Mouse (Mus musculus) spleen, postnatal 36 days (tissue): Measurements from ENCODE around the gene Tfe3.
"Not testable (repeated sequence)": the region's sequence is repeated elsewhere in the genome, so short reads cannot be mapped to it uniquely, and the experiment has no call there.

ENCODE experiments used
- DNase-seq, 2 experiments: peaks; one replicate each; pipeline ENCODE4 v3.0.0; 2022; ENCODE audit warnings: low spot score in 2 of 2, mixed read lengths in 1 of 2

The Tfe3 gene

DNA sequence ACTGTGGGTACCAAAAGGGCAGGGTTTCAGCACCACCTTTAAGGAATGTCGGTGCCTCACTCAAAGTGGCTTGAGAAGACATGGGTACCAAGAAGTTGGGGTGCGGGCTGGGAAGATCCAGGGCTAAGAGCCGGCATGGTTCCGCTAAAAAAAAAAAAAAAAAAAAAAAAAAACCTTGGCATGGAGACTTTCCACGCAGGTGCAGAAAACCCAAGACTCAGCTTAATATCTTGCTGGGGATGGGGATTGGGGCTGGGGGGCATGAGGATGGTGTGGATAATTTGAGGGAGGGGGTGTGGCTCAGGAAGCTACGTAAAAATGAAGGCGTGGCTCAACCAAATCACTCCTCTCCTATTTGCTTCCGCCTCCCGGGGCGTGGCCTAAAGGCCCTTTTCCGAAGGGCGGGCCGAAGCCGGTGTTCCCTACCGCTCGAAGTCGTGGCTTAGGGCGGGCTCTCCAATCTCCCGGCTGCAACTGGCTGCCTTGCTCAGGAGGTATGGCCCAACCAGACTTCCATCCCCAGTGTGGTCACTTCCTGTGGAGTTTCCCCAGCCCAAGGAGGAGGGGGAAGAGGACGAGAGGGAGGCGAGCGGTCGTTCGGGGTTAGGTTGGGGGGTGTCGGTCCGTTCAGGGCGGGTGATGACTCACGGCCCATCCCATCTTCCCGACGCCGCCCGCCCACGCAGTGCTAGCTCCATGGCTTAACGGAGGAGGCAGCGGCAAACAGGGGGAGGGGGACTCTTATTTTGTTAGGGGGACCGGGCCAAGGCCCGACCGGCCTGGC, at the start of gene Tfe3:
Tfe3 (plus strand) TSS at position 424 of the 784 bp plus-strand sequence.
- peak; percentile 88 to 93 for DNase-seq

DNA sequence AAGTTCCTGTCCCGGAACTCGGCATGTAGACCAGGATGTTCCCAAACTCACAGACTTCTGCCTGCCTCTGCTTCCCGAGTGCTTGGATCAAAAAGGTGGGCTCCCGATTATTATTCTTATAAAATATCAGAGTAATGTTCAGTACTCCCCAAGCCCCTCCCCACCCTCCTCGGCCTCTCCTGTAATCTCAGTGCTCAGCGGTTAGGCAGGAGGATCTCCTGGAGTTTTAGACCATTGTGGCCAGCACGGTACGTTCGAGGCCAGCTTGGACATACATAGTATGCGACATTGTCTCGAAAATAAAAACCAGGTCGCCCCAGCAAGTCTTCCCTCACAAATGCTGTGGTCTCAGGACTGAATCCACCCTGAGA, 48.6 kb upstream of the Tfe3 start:
- DNase-seq: not testable (repeated sequence)

DNA sequence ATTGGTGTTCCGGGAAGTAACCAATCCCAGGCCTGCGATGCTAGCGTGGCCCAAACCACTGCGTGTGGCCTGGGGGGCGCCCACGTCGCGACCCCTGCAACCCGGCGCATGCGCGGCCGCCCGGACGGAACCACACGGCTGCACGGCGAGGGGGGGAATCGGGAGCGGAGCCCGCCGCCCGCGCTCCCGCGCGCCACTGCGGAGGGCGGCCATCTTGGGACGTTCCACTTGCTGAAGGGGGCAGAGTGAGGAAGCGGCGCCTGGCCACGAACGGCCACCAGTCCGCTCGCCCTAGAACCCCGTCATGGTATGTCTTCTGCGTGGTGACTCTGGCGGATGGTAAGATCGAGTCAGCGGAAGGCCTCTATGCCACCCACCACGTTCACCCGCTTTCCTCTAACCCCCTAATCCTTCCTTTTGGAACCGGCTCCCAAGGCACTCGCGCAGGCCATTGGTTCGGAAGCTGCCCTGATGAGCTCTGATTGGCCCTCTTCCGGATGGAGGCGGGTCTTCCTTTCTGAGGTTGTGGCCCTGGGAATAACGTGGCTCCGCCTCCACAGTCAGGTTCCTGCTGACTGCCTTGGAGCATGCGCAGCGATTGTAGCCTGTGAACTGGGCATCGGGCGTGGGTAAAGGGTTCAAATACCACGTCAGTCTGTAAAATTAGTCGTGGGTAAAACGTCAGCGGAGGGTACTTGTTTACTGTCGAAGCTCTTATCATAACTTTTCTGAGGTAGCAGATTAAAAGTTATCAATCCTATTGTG, 48.0 kb upstream of the Tfe3 start, which contains the start of gene Wdr45:
Wdr45 (plus strand) TSS at position 199 of the 765 bp plus-strand sequence.
- peak; percentile 93 to 96 for DNase-seq

DNA sequence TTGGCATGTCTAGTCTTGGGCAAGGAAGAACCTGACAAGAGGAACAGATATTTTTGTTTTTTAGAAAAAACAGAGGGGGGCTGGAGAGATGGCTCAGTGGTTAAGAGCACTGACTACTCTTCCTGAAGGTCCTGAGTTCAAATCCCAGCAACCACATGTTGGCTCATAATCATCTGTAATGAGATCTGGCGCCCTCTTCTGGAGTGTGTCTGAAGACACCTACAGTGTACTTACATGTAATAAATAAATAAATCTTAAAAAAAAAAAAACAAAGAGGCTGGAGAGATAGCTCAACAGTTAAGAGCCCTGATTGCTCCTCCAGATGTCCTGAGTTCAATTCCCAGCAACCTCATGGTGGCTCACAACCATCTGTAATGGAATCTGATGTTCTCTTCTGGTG, 46.3 kb upstream of the Tfe3 start:
- not testable (repeated sequence) for DNase-seq

DNA sequence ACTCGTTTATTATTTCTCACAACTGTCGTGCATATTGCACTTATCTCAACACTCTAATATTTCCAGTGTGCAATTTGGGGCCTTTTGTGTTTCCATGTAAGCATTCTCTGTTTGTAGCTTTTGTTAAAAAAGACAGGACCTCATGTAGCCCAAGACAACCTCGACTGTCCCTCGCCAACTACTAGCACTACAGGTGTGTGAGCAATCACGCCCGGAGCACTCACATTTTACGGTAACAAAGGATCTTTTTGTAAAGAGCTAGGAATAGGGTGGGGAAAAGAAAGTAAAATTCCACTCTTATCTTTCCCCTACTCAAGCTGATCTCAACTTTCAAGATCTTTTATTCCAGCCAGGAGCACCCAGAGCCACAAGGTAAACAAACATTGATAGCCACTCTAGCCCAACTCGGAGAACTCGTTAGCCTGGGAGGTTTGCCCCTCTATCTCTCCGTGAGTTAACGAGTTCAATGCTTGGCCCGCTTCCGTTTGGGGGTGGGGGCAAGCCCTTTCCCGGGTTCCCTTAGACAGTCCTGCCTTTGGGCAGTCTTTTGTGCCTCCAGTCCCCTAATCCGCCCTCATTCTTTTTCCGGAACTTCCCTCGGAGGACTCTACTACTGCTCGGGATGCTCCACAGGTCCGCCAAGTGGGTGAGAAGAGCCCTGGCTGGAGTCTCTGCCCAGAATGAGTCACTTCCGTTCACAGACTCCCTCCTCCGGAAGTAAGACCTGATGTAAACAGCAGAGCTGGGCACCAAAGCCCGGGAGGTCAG, 40.7 kb upstream of the Tfe3 start, which contains the start of gene Gm45208:
Gm45208 (plus strand) TSS at position 732 of the 768 bp plus-strand sequence.
- DNase-seq: peak; percentile 67 to 78

DNA sequence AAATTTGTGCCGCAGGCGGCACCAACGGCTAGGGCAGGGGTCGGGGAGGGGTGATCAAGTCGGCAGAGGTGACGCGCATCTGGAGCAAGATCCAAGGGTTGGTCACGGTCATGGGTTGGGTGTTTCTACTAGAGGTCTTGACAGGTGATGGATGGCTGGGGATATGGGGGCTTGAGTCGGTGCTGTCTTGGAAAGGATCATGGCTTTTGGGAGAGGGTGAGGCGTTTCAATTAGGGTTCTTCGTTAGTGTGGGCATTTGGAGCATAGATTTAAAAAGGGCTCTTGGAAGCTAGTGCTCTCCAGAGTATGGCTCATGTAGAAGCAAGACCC, 40.1 kb upstream of the Tfe3 start:
- no peak for DNase-seq

DNA sequence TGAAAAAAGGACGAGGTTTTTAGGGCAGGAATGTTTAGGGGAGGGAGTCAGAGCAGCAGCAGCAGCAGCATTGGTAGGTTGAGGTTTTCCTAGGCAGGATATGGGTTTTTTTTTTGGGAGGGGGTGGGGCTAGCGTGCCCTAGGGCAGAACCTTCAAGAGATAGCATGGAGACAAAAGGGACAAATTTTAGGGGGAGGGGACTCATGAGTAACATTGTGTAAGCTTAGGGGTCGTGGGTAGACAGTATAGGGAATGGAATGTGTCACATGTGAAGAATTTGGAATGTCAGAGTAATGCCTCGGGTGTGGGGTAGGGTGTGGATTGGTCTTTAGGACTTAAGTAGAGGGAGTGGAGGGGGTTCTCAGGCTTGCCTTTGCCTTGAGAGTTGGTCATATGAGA, 39.7 kb upstream of the Tfe3 start:
- no peak for DNase-seq

DNA sequence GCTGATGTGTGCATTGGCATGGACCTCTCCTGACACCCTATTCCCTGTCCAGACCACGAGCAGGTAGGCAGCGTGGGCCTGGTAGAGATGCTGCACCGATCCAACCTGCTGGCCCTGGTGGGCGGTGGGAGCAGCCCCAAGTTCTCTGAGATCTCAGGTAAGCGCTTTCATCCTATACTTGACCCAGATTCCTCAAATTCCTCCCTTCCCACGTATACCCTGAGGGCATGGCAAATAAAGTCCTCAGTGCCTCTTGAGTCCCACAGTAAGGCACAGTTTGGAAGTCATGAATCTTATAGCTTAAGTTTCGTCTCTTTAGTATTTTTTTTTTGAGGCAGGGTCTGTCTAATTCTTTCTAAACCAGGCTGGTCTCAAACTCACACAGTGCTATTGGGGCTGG, 38.2 kb upstream of the Tfe3 start:
- DNase-seq: no peak

DNA sequence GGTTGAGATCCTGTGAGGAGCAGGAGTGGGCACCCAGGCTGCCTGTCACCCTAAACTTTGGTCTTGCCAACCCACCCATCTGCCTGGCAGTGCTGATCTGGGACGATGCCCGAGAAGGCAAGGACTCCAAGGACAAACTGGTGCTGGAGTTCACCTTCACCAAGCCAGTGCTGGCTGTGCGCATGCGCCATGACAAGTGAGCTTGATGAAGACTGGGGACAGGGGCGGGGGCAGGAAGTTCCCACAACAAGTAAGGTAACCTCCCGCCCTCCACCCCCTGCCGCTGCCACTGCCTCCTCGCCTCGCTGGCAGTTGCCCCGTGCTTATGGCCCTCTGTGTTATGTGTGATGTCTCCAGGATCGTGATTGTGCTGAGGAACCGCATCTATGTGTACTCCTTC, 36.5 kb upstream of the Tfe3 start:
- no peak for DNase-seq

DNA sequence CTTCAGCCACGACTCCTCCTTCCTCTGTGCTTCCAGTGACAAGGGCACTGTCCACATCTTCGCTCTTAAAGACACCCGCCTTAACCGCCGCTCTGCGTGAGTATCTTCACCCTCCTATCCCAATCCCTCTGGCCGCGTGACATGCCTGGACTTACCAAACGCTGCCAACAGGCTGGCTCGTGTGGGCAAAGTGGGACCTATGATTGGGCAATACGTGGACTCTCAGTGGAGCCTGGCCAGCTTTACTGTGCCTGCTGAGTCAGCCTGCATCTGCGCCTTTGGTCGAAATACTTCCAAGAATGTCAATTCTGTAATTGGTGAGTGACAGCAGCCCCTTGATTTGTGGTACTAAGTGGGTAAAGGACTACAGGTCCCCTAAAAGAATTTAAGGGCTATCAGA, 35.2 kb upstream of the Tfe3 start:
- no peak for DNase-seq

DNA sequence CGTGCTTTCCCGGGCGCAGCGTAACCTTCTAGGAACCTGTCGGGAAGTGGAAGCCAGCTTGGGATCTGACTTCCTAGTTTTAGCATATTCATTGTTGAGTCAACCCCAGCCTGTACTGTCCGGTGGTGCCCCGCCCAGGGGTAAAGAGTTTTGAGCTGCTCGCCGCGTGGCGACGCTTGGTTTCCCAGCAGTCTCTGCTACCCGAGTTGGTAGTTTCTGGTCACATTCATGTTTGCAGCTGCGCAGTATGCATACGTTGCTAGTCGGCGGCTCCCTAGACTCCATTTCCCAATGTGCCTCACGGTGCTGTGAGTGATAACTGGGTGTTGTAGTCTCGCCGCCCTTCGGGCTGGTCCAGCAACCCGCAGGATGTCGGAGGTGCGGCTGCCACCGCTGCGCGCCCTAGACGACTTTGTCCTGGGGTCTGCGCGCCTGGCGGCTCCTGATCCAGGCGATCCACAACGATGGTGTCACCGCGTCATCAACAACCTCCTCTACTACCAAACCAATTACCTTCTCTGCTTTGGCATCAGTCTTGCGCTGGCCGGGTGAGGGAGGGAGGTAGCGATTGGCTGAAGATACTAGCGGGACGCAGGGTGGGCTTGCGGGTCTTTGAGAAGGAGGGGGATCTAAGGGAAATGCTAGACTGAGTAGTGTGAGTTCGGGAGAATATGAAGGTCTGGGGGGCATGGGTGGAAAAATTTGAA, 34.0 kb upstream of the Tfe3 start, which contains the start of gene Praf2:
Praf2 (plus strand) TSS at position 225 of the 707 bp plus-strand sequence.
- DNase-seq: peak; percentile 84 to 87

DNA sequence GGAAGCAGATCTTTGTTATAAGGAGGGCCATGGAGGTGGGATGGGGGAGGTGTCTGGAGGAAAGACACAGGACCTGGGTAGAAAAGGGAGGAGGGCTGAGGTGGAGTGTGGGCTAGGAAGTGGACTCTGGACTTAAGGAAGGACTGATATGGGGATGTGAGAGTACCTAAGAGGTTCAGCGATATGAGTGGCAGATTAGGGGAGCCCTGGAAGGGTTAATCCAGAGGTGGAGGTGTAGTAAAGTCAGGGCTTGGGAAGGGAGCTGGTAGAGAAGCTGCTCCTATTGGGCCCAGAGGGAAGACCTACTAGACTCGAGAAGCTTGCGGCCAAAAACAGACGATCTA, 33.5 kb upstream of the Tfe3 start:
- no peak for DNase-seq

DNA sequence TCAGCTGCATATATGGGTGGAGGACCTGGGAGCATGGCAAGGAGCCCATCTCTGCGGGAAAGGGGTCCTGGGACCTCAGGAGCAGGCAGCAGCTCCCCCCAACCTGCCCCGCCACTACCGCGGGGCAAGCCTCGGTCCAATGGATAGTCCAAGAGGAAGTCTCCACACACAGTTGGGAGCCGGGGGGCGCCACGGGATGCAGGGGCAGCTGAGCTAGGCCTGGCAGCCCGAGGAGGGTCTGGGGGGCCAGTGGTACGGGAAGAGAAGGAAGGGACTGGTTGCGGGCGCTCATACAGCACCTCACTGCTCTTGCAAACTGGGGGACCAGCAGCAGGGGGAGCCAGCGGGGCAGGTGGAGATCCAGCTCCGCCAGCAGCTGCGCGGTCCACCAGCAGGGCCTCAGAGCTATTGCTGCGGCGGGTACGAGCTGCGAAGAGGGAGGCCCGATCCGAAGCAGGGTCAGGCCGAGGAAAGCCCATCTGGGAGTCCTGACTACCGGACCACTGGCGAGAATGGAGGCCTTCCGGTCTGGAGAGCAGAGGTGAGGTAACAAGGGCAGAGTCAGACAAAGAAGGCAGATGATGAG, 28.7 kb upstream of the Tfe3 start:
- DNase-seq: peak; percentile 71 to 72

DNA sequence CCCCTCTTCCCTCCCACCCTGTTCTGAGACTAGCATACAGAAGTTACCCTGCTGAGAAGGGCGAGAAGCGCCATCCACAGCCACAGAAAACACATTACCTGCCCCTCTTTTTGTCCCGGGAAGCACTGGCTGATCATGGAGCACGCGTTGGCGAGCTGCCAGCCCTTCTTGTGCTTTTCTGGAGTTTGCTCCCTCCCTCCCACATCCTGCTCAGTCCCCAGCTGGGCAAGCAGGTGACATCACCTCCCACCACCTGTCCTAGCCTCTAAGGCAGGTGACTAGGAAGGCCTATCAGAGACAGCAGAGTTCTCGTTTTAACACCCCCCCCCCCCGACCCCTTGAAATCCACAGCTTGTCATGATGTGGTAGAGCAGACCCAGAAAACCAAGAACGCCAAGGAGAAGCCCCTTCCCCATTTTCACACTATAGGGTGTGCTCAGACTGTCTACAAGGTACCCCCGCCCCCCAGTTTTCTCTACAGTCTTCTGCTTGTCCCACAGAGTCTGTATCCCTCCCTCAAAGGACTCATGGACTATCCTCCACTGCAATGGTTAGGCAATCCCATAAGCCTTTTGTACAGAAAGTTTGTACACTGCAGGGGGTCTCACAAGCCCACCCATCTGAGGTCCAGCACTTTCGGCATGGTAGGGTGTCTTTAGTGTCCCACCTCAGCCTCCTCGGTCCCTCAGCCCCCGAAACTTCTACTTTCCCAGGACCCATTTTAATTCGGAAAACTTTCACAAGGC, 22.9 kb upstream of the Tfe3 start:
- no peak for DNase-seq

DNA sequence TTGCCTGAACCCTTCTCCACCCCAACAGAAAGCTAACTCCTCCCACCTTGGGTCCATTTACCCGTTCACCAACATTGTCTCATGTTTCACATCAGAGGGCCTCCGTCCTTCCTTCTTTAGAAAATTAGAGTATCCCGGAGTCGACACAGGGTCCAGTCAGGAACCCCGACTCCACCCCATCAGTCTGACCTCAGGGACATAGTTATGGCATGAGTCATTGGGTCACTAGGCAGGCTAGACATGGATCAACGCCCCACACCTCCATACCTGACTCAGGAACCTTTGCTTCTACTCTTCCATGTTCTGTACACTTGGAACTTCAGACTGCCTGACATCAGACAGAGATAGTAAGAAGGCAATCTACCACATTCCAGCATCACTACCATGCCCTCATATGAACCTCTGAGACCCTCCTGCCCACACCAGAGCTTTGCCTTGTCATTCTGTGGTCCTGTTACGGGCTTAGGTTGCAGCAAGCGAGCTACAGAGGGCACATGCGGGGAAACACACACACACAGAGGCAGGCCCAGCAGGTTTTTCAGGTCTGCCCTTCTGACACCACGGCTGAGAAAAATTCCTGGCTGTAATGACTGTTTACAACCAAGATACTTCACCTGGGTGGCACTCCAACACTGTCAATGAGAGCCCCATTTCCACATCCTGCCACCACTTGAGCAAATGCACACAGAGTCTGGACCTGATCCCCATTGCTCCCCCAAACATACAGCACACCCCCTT, 22.1 kb upstream of the Tfe3 start:
- DNase-seq: no peak

DNA sequence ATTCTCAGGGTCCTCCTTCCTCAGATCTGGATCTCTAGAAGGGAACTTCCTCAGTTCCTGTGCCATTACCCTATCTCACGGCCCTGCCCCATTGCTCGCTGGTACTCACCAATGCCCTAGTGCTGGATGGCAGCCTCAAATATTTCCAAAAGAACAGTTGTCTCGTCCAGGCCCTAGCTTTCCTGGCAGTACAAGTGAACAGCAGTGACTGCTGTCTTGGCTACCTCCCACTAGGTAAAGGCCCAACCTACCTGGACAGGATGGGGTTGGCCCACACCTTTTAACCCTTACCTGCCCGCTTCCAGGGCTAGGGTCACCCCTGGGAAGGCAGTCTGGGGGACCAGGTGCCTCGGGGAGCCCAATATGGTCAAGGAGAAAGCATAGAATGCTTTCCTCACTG, 21.3 kb upstream of the Tfe3 start:
- DNase-seq: no peak

DNA sequence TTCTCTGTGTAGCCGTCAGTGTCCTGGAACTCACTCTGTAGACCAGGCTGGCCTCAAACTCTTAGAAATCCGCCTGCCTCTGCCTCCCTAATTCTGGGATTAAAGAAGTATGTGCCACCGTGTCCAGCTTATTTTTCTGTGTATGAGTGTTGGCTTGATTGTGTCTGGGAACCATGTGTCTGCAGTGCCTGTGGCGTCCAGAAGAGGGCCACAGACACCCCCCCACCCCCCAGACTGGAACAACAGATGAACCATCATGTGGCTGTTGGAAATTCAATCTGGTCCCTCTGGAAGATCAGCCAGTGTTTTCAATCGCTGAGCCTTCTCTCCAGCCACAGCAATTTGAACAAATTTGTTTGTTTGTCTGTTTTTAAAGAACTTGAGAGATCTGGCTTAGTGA, 18.9 kb upstream of the Tfe3 start:
- no peak for DNase-seq

DNA sequence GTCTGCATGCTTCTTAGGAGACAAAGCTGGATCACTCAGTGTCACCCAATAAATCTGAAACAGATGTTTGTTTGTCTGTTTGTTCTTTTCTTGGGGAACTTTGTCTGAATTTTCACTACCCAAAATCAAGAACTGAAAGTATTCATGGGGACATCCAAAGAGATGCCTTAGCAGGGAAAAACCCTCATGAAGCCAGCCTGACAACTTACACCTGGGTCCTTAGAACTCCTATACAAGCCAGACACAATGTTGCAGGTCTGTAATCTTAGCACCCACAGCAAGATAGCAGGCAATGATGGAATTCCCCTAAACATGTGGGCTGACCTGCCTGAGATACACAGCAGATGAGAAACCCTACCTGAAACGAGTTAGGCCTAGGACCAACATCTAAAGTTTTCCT, 17.4 kb upstream of the Tfe3 start:
- DNase-seq: no peak

DNA sequence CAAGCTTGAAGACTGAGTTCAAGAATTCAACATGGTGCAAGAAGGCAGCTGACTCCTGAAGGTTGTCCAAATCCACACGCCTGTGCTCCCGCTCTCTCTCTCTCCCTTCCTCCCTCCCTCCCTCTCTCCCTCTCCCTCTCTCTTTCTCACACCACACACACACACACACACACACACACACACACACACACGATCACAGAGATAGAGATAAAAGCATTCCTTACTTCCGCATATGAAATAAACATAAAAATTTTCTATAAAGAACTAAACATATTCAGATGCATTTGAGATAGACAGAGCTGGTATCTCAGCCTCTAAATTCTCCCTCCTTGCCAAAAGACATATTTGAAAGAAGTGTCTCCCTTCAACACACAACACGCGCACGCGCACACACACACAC, 16.9 kb upstream of the Tfe3 start:
- DNase-seq: no peak
